Mouse (Mus musculus) fibroblast of lung, adult 2 months (primary cell): Measurements from ENCODE around the gene Dgki.

Source experiments
- DNase-seq: peaks from one replicate; pipeline ENCODE4 v3.0.0-alpha.2; 2011; ENCODE audit warnings: low read depth

The Dgki gene

DNA sequence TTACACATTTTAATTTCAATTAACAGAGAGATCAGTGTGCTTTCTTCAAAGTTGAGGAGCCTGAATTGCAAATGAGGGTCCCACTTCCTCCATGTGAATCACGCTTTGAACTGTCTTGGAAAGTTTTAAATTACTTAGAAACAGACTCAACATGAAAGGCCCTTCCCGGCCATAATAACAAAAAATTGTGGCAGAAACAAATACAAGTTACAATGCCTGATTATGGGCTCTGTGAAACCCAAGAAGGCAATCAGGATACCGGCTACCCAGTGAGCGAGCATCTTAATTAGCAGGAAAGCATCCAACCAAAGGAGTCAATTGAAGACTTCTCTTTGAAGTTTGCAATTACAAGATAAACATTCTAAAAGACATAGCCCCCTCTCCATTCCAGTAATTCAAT, 292.4 kb downstream of the Dgki start:
- DNase-seq: no peak

DNA sequence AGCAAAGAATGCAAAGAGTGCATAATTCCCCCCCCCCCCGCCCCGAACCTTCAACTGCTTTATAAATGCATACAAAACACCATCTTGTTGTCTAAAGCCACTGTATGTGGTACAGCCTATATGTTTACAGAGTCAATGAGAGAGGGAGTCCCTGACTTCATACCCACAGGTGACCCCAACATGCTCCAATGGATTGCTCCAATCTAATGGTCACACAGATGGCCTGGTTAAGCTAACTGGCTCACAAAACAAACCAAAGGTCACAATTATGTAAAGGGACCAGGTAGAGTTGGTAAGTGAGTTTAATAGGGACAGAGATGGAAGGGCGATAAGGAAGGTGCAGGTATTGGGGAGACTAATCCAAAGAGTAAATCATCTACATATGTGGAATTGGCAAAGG, 295.1 kb downstream of the Dgki start:
- DNase-seq: no peak

DNA sequence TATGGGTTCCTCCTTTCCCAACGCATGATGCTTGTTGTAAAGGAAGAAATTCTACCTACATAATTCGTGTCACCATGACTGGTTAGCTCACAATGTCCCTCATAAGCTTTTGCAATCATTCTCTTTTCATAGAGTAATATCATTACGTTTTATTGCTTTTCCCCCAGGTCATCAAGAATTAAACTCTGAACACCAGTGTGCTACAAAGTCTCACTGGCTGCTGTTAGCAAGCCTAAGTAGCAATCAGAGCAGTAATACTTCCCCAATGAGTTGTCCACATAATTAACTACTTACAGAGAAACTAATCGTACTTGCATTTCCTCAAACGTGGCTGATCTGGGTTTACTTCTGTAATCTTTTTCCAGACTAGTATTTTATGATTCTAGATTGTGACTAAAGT, 296.7 kb downstream of the Dgki start:
- no peak for DNase-seq

DNA sequence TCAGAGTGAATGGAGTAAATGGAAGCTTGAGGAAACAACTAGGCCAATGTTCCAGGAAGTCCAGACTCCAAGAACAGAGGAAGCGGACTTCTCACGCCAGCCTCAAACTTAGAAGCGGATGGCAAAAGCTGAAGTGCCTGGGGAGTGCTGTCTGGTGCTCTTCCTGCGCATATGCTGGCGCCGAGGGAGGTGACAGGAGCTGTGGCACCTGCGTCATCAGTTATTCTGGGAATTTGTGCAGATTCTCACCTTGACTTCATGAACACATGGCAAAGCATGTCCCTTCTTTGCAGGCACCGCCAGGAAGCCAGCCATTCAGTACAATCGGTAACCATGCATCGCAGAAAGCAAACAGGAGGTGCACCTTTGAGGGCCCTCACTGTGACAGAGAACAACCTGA, 301.0 kb downstream of the Dgki start:
- DNase-seq: no peak

DNA sequence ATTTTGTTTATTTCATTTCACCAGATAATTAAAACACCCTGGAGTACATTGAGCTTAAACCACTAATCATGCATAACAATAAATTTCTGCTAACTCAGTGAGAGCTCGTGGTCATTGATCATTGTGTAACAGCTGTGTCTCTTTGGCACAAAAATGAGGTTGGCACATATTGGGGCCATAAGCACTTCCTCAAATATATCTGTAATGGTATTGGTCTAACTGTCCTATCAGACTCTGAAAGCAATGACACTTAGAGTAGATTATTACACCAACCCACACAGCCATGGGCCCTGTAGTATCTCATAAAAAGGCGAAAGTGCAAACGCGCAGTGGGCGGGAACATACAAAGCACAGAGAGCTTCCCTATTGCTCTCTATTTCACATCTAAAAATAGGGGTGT, 305.7 kb downstream of the Dgki start:
- no peak for DNase-seq

DNA sequence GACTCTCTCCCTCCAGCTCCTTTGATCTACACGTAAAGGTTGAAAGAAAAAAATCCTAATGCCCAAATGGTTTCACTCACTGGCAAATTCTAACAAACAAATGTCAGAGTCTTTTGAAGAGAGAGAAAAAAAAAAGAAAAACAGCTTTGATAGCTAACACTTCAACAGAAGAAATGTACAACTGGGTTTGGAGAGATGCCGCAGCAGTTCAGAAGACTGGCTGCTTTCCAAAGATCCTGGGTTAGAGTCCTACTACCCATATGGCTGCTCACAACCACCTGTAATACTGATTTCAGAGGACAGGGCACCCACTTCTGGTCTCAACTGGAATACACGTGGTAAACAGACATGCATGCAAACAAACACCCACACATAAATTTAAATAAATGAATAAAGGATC, 309.8 kb downstream of the Dgki start:
- no peak for DNase-seq

DNA sequence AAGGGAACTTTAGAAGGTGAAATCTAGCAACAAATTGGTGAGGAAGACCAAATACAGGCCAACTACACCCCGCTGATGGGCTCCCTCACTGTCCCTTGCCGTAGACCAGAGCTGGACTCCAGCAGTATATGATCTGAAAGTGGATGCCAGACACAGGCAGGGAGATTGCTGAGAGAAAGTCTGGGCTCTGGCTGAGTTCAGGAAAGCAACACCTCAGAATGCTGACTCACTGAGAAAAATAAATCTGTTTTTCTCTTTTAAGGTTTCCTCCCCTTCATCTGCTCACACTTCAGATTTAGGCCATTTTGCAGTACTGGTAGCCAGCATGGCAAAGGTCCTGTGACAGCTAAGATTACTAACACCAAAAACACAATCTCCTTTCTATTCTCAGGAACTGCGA, 311.2 kb downstream of the Dgki start:
- DNase-seq: no peak

DNA sequence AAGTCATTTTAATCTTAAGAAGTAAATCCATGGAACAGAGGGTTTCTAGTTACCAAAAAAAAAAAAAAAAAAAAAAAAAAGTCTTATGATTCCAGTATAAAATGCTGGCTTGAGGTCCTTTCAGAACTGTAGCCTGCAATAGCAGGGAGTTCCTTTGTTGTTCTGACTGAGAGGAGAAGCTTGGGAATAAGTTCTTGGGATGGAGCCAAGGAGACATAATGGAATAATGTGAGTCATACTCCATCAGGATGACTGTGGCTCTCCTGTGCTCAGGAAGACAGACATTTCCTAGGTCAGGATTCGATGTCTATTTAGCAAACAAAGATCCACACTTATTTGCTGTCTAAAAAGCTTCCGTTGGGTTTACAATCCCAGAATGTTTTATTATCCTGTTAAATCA, 318.3 kb downstream of the Dgki start:
- DNase-seq: peak; percentile 35

DNA sequence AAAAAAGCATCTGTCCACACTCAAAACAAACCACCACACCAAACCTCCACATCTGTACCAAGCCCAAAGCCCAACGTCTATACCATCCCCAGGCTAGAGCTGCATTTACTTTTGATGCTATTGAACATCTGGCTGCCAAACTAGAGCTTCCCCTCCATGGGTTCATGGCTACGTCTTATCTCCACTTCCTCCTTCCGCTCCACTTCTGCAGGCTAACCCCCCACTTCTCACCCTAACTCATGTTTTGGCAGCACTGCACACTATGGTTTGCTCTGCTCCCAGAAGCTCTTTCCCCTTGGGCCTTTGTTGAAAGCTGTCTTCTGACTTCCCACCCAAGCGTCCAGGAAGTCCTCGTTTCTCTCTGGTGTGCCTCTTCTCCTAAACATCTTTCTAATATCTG, 319.5 kb downstream of the Dgki start:
- no peak for DNase-seq

- DNase-seq: peak; percentile 45
Measured at GRCm38 (mm10) chr6:36978176-36978575, 321.8 kb downstream of the Dgki start.

DNA sequence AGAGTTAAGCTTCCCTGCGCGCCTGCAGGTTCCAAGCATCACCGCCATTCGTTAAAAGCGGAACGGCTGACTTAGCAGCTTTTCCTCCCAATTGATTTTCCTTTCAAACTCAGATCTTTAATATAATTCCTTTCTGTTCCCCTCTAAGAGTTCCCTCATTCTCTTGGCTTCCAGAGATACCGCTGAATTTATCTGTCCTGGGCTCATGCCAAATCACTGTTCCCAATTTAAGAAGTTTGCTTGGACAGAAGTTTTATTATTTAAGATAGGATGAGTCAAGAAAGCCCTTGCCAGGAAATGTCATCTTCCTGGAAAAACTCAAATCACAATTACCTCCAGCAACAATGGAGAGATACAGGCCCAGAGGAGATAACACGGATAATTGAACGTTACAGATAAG, 326.9 kb downstream of the Dgki start:
- DNase-seq: no peak

- DNase-seq: no peak
Measured at GRCm38 (mm10) chr6:36972494-36972893, 327.5 kb downstream of the Dgki start.

- DNase-seq: no peak
Measured at GRCm38 (mm10) chr6:36969249-36969885, 330.6 kb downstream of the Dgki start.

GRCm38 (mm10) chr6:36960658-36961057, 339.3 kb downstream of the Dgki start:
- no peak for DNase-seq

GRCm38 (mm10) chr6:36955293-36955692, 344.7 kb downstream of the Dgki start:
- no peak for DNase-seq

DNA sequence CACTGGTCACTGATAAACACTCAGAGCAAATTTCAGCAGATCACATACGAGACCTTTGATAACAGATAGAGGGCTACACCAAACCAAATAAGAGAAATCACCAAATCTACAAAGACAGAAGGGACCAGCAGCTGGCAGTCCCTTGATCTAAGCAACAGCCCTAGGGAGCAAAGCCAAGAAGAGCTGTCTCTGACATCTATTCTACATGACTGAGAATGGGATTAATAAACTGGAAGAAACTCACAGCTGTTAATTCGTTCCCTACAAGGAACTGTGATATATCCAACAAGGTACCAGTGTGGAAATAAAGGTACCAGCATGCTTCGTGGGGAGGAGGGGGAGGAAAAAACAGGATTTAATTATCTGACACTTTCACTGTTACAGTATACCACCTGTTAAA, 349.3 kb downstream of the Dgki start:
- DNase-seq: no peak

GRCm38 (mm10) chr6:36947861-36948260, 352.1 kb downstream of the Dgki start:
- no peak for DNase-seq

- no peak for DNase-seq
Measured at GRCm38 (mm10) chr6:36937527-36937926, 362.5 kb downstream of the Dgki start.

- no peak for DNase-seq
Measured at GRCm38 (mm10) chr6:36936816-36937215, 363.2 kb downstream of the Dgki start.

GRCm38 (mm10) chr6:36931473-36931872, 368.5 kb downstream of the Dgki start:
- no peak for DNase-seq

DNA sequence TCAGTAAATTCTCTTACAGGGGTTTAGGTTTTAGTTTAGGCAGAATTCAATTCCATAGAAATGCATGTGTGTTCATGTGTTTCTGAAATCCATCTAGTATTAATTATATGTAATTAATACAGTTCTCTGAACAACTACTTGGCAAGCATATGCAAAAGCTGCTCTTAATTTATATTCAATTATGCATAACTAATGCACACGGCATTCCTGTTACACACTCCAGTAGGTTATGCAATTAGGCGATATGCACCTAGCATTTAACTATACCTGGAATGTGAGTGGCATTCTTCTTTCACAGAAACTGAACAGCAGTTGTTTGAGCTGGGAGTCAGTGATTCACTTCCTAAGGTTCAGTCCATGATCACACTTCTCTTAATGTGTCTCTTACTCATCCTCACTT, 370.2 kb downstream of the Dgki start:
- no peak for DNase-seq

DNA sequence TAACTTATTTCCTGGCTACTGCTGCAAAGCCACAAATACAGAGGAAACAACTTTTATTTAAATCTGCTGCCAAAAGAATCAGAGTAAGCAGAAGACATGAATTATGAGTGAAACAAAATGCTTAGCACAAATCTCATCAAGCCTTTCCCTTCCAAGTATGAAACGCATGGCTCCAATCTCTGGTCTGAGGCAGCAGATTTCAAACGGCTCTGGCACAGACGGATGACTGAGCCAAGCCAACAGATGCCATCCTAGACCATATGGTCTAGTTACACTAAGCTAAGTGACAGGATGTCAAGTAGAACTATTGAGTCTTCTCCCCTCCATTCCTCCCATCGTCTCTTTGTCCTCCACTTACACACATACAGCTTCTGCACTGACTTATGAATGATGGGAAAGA, 373.5 kb downstream of the Dgki start:
- DNase-seq: no peak

GRCm38 (mm10) chr6:36922006-36922405, 378.0 kb downstream of the Dgki start:
- no peak for DNase-seq

DNA sequence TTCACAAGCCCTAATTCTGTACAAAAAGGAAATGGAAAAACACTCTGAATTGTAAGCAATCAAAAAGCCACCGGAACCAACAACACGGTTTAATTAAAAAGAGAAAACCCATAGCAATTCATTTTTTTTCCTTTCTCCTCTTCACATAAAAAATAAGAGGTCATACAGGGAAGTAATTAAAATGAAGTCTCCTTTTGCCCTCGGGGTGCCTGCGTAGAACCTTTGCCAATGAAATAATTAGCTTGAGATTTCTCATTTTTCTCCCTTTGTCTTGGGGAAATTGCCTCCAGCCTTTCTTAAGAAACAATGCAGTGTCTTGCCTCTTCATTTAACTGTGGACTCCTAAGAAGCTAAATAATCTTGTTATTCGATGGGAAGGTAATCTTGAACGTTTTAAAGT, 388.4 kb downstream of the Dgki start:
- DNase-seq: no peak

GRCm38 (mm10) chr6:36907191-36907590, 392.8 kb downstream of the Dgki start:
- no peak for DNase-seq
